Mouse (Mus musculus) ES-Bruce4 (cell line): ENCODE measurements around the gene Rpl18. TPM values are rescaled to one million over a fixed set of nuclear protein-coding genes. Genes with fewer than 3 reads are reported as not detected.

ENCODE experiments used
- H3K27ac ChIP-seq: 2 replicates; pipeline ENCODE4 v1.5.1; 2012; ENCODE audit warnings: low read length, inconsistent platforms; ENCODE audit not compliant: insufficient read depth
- H3K27me3 ChIP-seq: 2 replicates; pipeline ENCODE4 v1.6.1; 2012; ENCODE audit warnings: mild to moderate bottlenecking, low read length, inconsistent platforms; ENCODE audit not compliant: control insufficient read depth, poor library complexity, insufficient read depth, severe bottlenecking
- H3K36me3 ChIP-seq: 2 replicates; pipeline ENCODE4 v1.6.1; 2012; ENCODE audit warnings: inconsistent platforms, mild to moderate bottlenecking, low read length, moderate library complexity; ENCODE audit not compliant: control insufficient read depth, poor library complexity, insufficient read depth, severe bottlenecking
- H3K4me1 ChIP-seq: one replicate; pipeline ENCODE4 v1.8.1; 2011; ENCODE audit warnings: low read length; ENCODE audit not compliant: control insufficient read depth, insufficient read depth
- H3K4me3 ChIP-seq: 2 replicates; pipeline ENCODE4 v1.5.1; 2011; ENCODE audit warnings: low read depth, mild to moderate bottlenecking, low read length
- H3K9ac ChIP-seq: 2 replicates; pipeline ENCODE4 v1.6.1; 2012; ENCODE audit warnings: low read depth, mild to moderate bottlenecking, inconsistent platforms; ENCODE audit not compliant: poor library complexity, severe bottlenecking
- H3K9me3 ChIP-seq: replicated peaks from 2 replicates; pipeline ENCODE4 v1.6.1; 2012; ENCODE audit warnings: mild to moderate bottlenecking, low read length, inconsistent platforms; ENCODE audit not compliant: control insufficient read depth, poor library complexity, insufficient read depth, severe bottlenecking
- CTCF ChIP-seq: IDR thresholded peaks from one replicate; pipeline ENCODE4 v1.8.1; 2011; ENCODE audit warnings: low read depth, low read length
- EP300 ChIP-seq: IDR thresholded peaks from 2 replicates; pipeline ENCODE4 v1.6.1; 2011; ENCODE audit warnings: low read depth, low read length; ENCODE audit not compliant: insufficient read depth
- POLR2A ChIP-seq: IDR thresholded peaks from one replicate; pipeline ENCODE4 v1.8.1; 2011; ENCODE audit warnings: low read length; ENCODE audit not compliant: insufficient read depth
- polyA plus RNA-seq: library from polyadenylated mRNA; stranded (reverse); fragments of >200 nt; gene quantifications from 2 replicates; pipeline ENCODE4 v1.2.4, GENCODE M21; 2011; ENCODE audit warnings: low read depth; ENCODE audit not compliant: missing spikeins, insufficient read depth, insufficient read length

Gene Rpl18
- polyA plus RNA-seq, 1 experiment: 1,593 TPM

- no peak overlapping the region for H3K9ac ChIP-seq
- H3K4me1 ChIP-seq: peaks cover 3% of the 10 kb centered on the region
- H3K36me3 ChIP-seq: peaks cover 9% of the 10 kb centered on the region; the same call in 1 of the 2 replicates
- no peaks in the 10 kb centered on the region for H3K9me3 ChIP-seq
- TF ChIP-seq CTCF (no peak), POLR2A (no peak), EP300 (no peak)
- no peak overlapping the region for H3K27ac ChIP-seq
- H3K4me3 ChIP-seq: no peak overlapping the region
- H3K27me3 ChIP-seq: no peaks in the 10 kb centered on the region
Observed at GRCm38 (mm10) chr7:45726419-45726818, 11.2 kb downstream of the Rpl18 start.

- Histone ChIP-seq H3K9me3 (no peaks in the 10 kb centered on the region), H3K9ac (no peak overlapping the region), H3K27me3 (no peaks in the 10 kb centered on the region), H3K4me1 (peaks cover 3% of the 10 kb centered on the region), H3K4me3 (no peak overlapping the region), H3K27ac (no peak overlapping the region), H3K36me3 (peaks cover 4% of the 10 kb centered on the region; the same call in 1 of the 2 replicates)
- TF ChIP-seq POLR2A: no peak
Observed at GRCm38 (mm10) chr7:45727625-45728024, 12.4 kb downstream of the Rpl18 start.

DNA sequence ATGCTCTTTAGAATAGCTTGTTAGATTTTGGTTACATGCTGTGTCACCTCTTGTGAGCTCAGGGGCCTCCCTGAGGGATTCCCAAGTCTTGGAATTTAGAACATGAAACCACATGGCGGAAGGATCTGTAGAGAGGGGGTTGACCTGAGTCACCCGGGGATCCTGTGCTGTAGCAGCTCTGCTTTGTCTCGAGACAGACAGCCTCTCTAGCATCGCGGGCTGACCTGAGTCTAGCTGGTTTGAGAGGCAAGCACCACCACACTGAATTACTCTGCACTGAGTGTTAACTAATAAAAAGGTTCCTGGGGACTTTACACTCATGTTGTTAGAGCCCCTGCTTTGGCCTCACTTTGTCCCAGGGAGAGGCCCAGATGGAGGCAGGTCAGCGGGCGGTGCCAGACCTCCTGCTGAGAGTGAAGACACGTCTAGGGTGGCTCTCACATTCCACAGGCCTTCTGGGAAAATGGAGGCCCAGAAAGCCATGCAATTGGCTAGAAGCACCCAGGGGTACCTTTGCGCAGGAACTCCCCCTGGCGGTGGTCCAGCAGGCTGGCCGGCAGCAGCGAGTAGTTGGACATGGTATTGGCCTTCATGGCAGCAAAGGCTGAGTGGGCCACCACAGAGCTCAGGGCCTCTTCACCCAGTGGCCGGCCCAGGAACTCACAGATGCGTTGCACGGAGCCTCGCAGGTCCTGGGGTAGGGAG, 15.6 kb downstream of the Rpl18 start:
- TF ChIP-seq POLR2A (no peak), CTCF (peak; percentile 90)
- Histone ChIP-seq H3K27ac (no peak overlapping the region; the same call in 1 of the 2 replicates), H3K9ac (no peak overlapping the region), H3K4me3 (no peak overlapping the region), H3K4me1 (peaks cover 4% of the 10 kb centered on the region), H3K36me3 (no peaks in the 10 kb centered on the region; the same call in 1 of the 2 replicates), H3K27me3 (no peaks in the 10 kb centered on the region), H3K9me3 (no peaks in the 10 kb centered on the region)

- TF ChIP-seq POLR2A (no peak), EP300 (no peak), CTCF (no peak)
- Histone ChIP-seq H3K4me1 (peaks cover 4% of the 10 kb centered on the region), H3K9me3 (no peaks in the 10 kb centered on the region), H3K36me3 (no peaks in the 10 kb centered on the region), H3K27ac (no peak overlapping the region), H3K4me3 (no peak overlapping the region), H3K27me3 (no peaks in the 10 kb centered on the region), H3K9ac (no peak overlapping the region)
Observed at GRCm38 (mm10) chr7:45733477-45733876, 18.2 kb downstream of the Rpl18 start.

DNA sequence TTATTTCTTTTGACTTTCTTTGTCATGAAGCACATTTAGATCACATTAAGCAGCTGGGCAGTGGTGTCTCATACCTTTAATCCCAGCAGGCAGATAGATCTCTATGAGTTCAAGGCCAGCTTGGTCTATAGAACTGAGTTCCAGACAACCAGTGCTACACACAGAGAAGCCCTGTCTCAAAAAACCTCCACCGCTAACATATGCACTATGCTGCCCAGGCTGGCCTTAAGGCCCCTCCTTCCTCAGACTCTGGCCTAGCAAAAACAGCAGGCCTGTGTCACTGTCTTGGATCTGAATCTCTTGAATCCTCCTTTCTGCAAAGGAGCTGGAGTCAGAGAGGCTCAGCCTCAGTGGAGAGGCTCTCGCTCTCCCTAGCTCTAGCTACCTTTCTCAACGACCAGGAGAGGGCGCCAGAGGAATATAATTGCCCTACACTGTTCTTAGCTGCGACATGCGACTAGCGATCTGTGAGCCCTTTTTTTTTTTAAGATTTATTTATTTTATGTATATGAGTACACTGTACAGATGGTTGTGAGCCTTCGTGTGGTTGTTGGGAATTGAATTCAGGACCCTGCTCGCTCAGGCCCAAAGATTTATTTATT, 24.0 kb downstream of the Rpl18 start:
- Histone ChIP-seq H3K27me3 (no peaks in the 10 kb centered on the region), H3K4me1 (peaks cover 3% of the 10 kb centered on the region), H3K9me3 (no peaks in the 10 kb centered on the region), H3K36me3 (no peaks in the 10 kb centered on the region), H3K9ac (no peak overlapping the region), H3K4me3 (no peak overlapping the region), H3K27ac (no peak overlapping the region)
- TF ChIP-seq POLR2A (no peak), CTCF (peak; percentile 69)

- Histone ChIP-seq H3K27me3 (no peaks in the 10 kb centered on the region), H3K9ac (no peak overlapping the region), H3K27ac (no peak overlapping the region), H3K4me3 (no peak overlapping the region), H3K9me3 (no peaks in the 10 kb centered on the region), H3K4me1 (peaks cover 3% of the 10 kb centered on the region), H3K36me3 (no peaks in the 10 kb centered on the region)
- TF ChIP-seq EP300 (no peak), POLR2A (no peak), CTCF (no peak)
Observed at GRCm38 (mm10) chr7:45739820-45740219, 24.6 kb downstream of the Rpl18 start.
